Mouse (Mus musculus) heart, embryonic 13.5 days (tissue): Measurements from ENCODE around the gene Vmn2r88. TPM values are rescaled to one million over a fixed set of nuclear protein-coding genes. Genes with fewer than 3 reads are reported as not detected.
"Not testable (repeated sequence)": the region's sequence is repeated elsewhere in the genome, so short reads cannot be mapped to it uniquely, and the experiment has no call there.

Experiments used
- ATAC-seq: fragments of 200-750 bp; cut with Nextera tagmentation; 2 replicates; pipeline ENCODE4 v1.8.0; 2017; ENCODE audit warnings: moderate TSS enrichment; ENCODE audit not compliant: insufficient number of reproducible peaks, low FRiP score, low TSS enrichment; ENCODE audit errors: extremely low read depth
- H3K27ac ChIP-seq: fragments of 300-500 bp; sonication (generic); replicated peaks from 2 replicates; pipeline ENCODE4 v1.5.1; 2015; ENCODE audit warnings: moderate library complexity, mild to moderate bottlenecking, inconsistent platforms
- H3K27me3 ChIP-seq: fragments of 300-500 bp; sonication (generic); replicated peaks from 2 replicates; pipeline ENCODE4 v1.6.1; 2015; ENCODE audit warnings: mild to moderate bottlenecking, inconsistent platforms
- H3K36me3 ChIP-seq: fragments of 300-500 bp; sonication (generic); 2 replicates; pipeline ENCODE4 v1.6.1; 2015; ENCODE audit warnings: mild to moderate bottlenecking, inconsistent platforms
- H3K4me1 ChIP-seq: fragments of 300-500 bp; sonication (generic); 2 replicates; pipeline ENCODE4 v1.6.1; 2015; ENCODE audit warnings: inconsistent platforms
- H3K4me2 ChIP-seq: fragments of 300-500 bp; sonication (generic); 2 replicates; pipeline ENCODE4 v1.6.1; 2015; ENCODE audit warnings: inconsistent platforms, mild to moderate bottlenecking, moderate library complexity
- H3K4me3 ChIP-seq: fragments of 300-500 bp; sonication (generic); 2 replicates; pipeline ENCODE4 v1.5.1; 2015; ENCODE audit warnings: moderate library complexity, mild to moderate bottlenecking, inconsistent platforms
- H3K9ac ChIP-seq: fragments of 300-500 bp; sonication (generic); 2 replicates; pipeline ENCODE4 v1.6.1; 2015; ENCODE audit warnings: inconsistent platforms, mild to moderate bottlenecking, moderate library complexity
- H3K9me3 ChIP-seq: fragments of 300-500 bp; sonication (generic); 2 replicates; pipeline ENCODE4 v1.6.1; 2016; ENCODE audit warnings: inconsistent platforms
- WGBS: fragments of 180-500 bp; shearing (Covaris S2); methylation state at CpG from one replicate; pipeline ENCODE4 v1.1.7; 2015; ENCODE audit warnings: mixed read lengths; 5-methylcytosine and 5-hydroxymethylcytosine counted together
- polyA plus RNA-seq: library from polyadenylated mRNA; unstranded; fragments of >200 nt; fragmentation: Nextera tagmentation; extraction: Ambion mirVana; gene quantifications from 2 replicates; pipeline ENCODE4 v1.2.1, GENCODE M21; 2015

Gene Vmn2r88
- not detected in 2 replicates for polyA plus RNA-seq

GRCm38 (mm10) chr14:51410520-51410919 is at the start of gene Vmn2r88:
Gene Vmn2r88, plus strand, starts transcription at chr14:51410820.
- 72% methylated on average over 1 of the region's 1 CpGs for WGBS

GRCm38 (mm10) chr14:51361456-51361855 is 49.2 kb upstream of the Vmn2r88 start, which contains the start of gene Gm7247:
Gene Gm7247, plus strand, starts transcription at chr14:51361756.
- no peaks in the 10 kb centered on the region for H3K36me3 ChIP-seq
- peaks cover 3% of the 10 kb centered on the region; the same call in 1 of the 2 replicates for H3K4me1 ChIP-seq
- 76% methylated on average over 1 of the region's 1 CpGs for WGBS
- no peak within 1 kb of the TSS for H3K4me2 ChIP-seq
- H3K4me3 ChIP-seq: no peak within 1 kb of the TSS
- no peak within 1 kb of the TSS for H3K27ac ChIP-seq
- ATAC-seq: no peak
- peaks cover 12% of the 10 kb centered on the region; the same call in 1 of the 2 replicates for H3K27me3 ChIP-seq
- H3K9ac ChIP-seq: no peak within 1 kb of the TSS
- no peaks in the 10 kb centered on the region for H3K9me3 ChIP-seq

More at GRCm38 (mm10) chr14:51410520-51410919, at the start of gene Vmn2r88:
- no peak within 1 kb of the TSS for H3K27ac ChIP-seq
- no peaks in the 10 kb centered on the region for H3K9me3 ChIP-seq
- no peak within 1 kb of the TSS for H3K9ac ChIP-seq
- no peaks in the 10 kb centered on the region for H3K27me3 ChIP-seq
- no peak within 1 kb of the TSS for H3K4me3 ChIP-seq
- no peaks in the 10 kb centered on the region for H3K36me3 ChIP-seq
- no peak within 1 kb of the TSS for H3K4me2 ChIP-seq
- ATAC-seq: no peak
- no peaks in the 10 kb centered on the region for H3K4me1 ChIP-seq

- H3K9me3 ChIP-seq: peaks cover 23% of the 10 kb centered on the region
- no peak for ATAC-seq
- WGBS: 90% methylated on average over 20 of the region's 20 CpGs
- H3K36me3 ChIP-seq: no peaks in the 10 kb centered on the region
- H3K27me3 ChIP-seq: no peaks in the 10 kb centered on the region
- H3K4me2 ChIP-seq: no peak overlapping the region
- H3K4me3 ChIP-seq: no peak overlapping the region
- H3K9ac ChIP-seq: no peak overlapping the region
- no peak overlapping the region for H3K27ac ChIP-seq
- no peaks in the 10 kb centered on the region for H3K4me1 ChIP-seq
Measured at GRCm38 (mm10) chr14:51382805-51383204, 27.8 kb upstream of the Vmn2r88 start.

- Histone ChIP-seq H3K4me2 (no peak overlapping the region), H3K4me1 (no peaks in the 10 kb centered on the region), H3K9me3 (peaks cover 28% of the 10 kb centered on the region), H3K9ac (no peak overlapping the region), H3K4me3 (no peak overlapping the region), H3K36me3 (no peaks in the 10 kb centered on the region), H3K27ac (no peak overlapping the region), H3K27me3 (no peaks in the 10 kb centered on the region)
- WGBS: 88% methylated on average over 10 of the region's 10 CpGs
- no peak for ATAC-seq
Measured at GRCm38 (mm10) chr14:51384351-51384750, 26.3 kb upstream of the Vmn2r88 start.

GRCm38 (mm10) chr14:51385741-51386140 is 24.9 kb upstream of the Vmn2r88 start:
- Histone ChIP-seq H3K27me3 (no peaks in the 10 kb centered on the region), H3K36me3 (no peaks in the 10 kb centered on the region), H3K9me3 (peaks cover 28% of the 10 kb centered on the region), H3K4me3 (no peak overlapping the region), H3K4me2 (no peak overlapping the region), H3K27ac (no peak overlapping the region), H3K9ac (no peak overlapping the region), H3K4me1 (no peaks in the 10 kb centered on the region)
- ATAC-seq: no peak
- 89% methylated on average over 4 of the region's 4 CpGs for WGBS

GRCm38 (mm10) chr14:51387768-51388167 is 22.9 kb upstream of the Vmn2r88 start:
- 88% methylated on average over 8 of the region's 8 CpGs for WGBS
- no peak for ATAC-seq
- no peaks in the 10 kb centered on the region for H3K27me3 ChIP-seq
- peaks cover 26% of the 10 kb centered on the region for H3K9me3 ChIP-seq
- no peak overlapping the region for H3K27ac ChIP-seq
- H3K4me1 ChIP-seq: no peaks in the 10 kb centered on the region
- no peak overlapping the region for H3K4me2 ChIP-seq
- H3K36me3 ChIP-seq: no peaks in the 10 kb centered on the region
- no peak overlapping the region for H3K4me3 ChIP-seq
- no peak overlapping the region for H3K9ac ChIP-seq

- Histone ChIP-seq H3K36me3 (no peaks in the 10 kb centered on the region), H3K27ac (no peak overlapping the region), H3K4me1 (no peaks in the 10 kb centered on the region), H3K9me3 (peaks cover 21% of the 10 kb centered on the region), H3K9ac (no peak overlapping the region), H3K4me3 (no peak overlapping the region), H3K4me2 (no peak overlapping the region), H3K27me3 (no peaks in the 10 kb centered on the region)
- 96% methylated on average over 9 of the region's 9 CpGs for WGBS
- ATAC-seq: no peak
Measured at GRCm38 (mm10) chr14:51388222-51388621, 22.4 kb upstream of the Vmn2r88 start.

GRCm38 (mm10) chr14:51423885-51424284 is 13.3 kb downstream of the Vmn2r88 start:
- no peaks in the 10 kb centered on the region for H3K36me3 ChIP-seq
- no peak overlapping the region for H3K4me3 ChIP-seq
- H3K27ac ChIP-seq: no peak overlapping the region
- H3K9ac ChIP-seq: no peak overlapping the region
- no peak overlapping the region for H3K4me2 ChIP-seq
- no peak for ATAC-seq
- WGBS: 53% methylated on average over 2 of the region's 2 CpGs
- H3K4me1 ChIP-seq: no peaks in the 10 kb centered on the region
- H3K9me3 ChIP-seq: no peaks in the 10 kb centered on the region
- H3K27me3 ChIP-seq: no peaks in the 10 kb centered on the region

GRCm38 (mm10) chr14:51430138-51430537 is 19.5 kb downstream of the Vmn2r88 start:
- not testable (repeated sequence) for ATAC-seq, H3K9me3 ChIP-seq, H3K27me3 ChIP-seq, H3K9ac ChIP-seq, H3K4me3 ChIP-seq, H3K4me1 ChIP-seq, H3K27ac ChIP-seq, H3K36me3 ChIP-seq, H3K4me2 ChIP-seq

GRCm38 (mm10) chr14:51434546-51434945 is 23.9 kb downstream of the Vmn2r88 start:
- 0 out of 2 replicates have a peak, but pooled peaks have one; percentile 25 for ATAC-seq
- H3K9me3 ChIP-seq: peaks cover 22% of the 10 kb centered on the region
- no peaks in the 10 kb centered on the region for H3K4me1 ChIP-seq
- H3K27me3 ChIP-seq: no peaks in the 10 kb centered on the region
- no peak overlapping the region for H3K4me2 ChIP-seq
- H3K4me3 ChIP-seq: no peak overlapping the region
- no peak overlapping the region for H3K9ac ChIP-seq
- no peak overlapping the region for H3K27ac ChIP-seq
- 88% methylated on average over 16 of the region's 16 CpGs for WGBS
- no peaks in the 10 kb centered on the region for H3K36me3 ChIP-seq

GRCm38 (mm10) chr14:51435020-51435419 is 24.4 kb downstream of the Vmn2r88 start:
- no peak for ATAC-seq
- Histone ChIP-seq H3K27me3 (no peaks in the 10 kb centered on the region), H3K9me3 (peaks cover 22% of the 10 kb centered on the region), H3K27ac (no peak overlapping the region), H3K4me3 (no peak overlapping the region), H3K36me3 (no peaks in the 10 kb centered on the region), H3K9ac (no peak overlapping the region), H3K4me2 (no peak overlapping the region), H3K4me1 (no peaks in the 10 kb centered on the region)
- 94% methylated on average over 26 of the region's 26 CpGs for WGBS

GRCm38 (mm10) chr14:51438955-51439354 is 28.3 kb downstream of the Vmn2r88 start:
- no peak overlapping the region for H3K4me3 ChIP-seq
- H3K27ac ChIP-seq: no peak overlapping the region
- H3K4me2 ChIP-seq: no peak overlapping the region
- no peaks in the 10 kb centered on the region for H3K4me1 ChIP-seq
- ATAC-seq: no peak
- H3K9me3 ChIP-seq: peaks cover 22% of the 10 kb centered on the region
- no peaks in the 10 kb centered on the region for H3K36me3 ChIP-seq
- 74% methylated on average over 4 of the region's 4 CpGs for WGBS
- no peaks in the 10 kb centered on the region for H3K27me3 ChIP-seq
- no peak overlapping the region for H3K9ac ChIP-seq
